Mouse (Mus musculus) ES-E14 (cell line): ENCODE measurements around the gene Nadsyn1.

ENCODE experiments used
- CHD2 ChIP-seq: IDR thresholded peaks from 2 replicates; pipeline ENCODE4 v1.6.1; 2014; ENCODE audit warnings: mild to moderate bottlenecking, low read depth, low read length, inconsistent platforms
- HCFC1 ChIP-seq: IDR thresholded peaks from 2 replicates; pipeline ENCODE4 v1.6.1; 2012; ENCODE audit warnings: low read length, inconsistent platforms, borderline replicate concordance; ENCODE audit not compliant: insufficient read depth
- MAFK ChIP-seq: IDR thresholded peaks from 2 replicates; pipeline ENCODE4 v1.6.1; 2014; ENCODE audit warnings: mild to moderate bottlenecking, low read depth, low read length, inconsistent platforms; ENCODE audit not compliant: insufficient read depth
- ZNF384 ChIP-seq: IDR thresholded peaks from 2 replicates; pipeline ENCODE4 v1.6.1; 2012; ENCODE audit warnings: low read depth, low read length, inconsistent platforms

GRCm38 (mm10) chr7:143841301-143841700 is 18.7 kb upstream of the Nadsyn1 start:
- TF ChIP-seq MAFK (no peak), ZNF384 (no peak), CHD2 (no peak), HCFC1 (no peak)
